Mouse (Mus musculus) adrenal gland, postnatal 0 days (tissue): ENCODE data around the gene Cdh5. TPM values are rescaled to one million over a fixed set of nuclear protein-coding genes. Genes with fewer than 3 reads are reported as not detected.

ENCODE experiments used
- polyA plus RNA-seq: library from polyadenylated mRNA; unstranded; fragments of >200 nt; fragmentation: Nextera tagmentation; extraction: Ambion mirVana; gene quantifications from 2 replicates; pipeline ENCODE4 v1.2.1, GENCODE M21; 2015

Gene Cdh5
- polyA plus RNA-seq, result 28.3 and 33.5 TPM in 2 replicates

GRCm38 (mm10) chr8:104101415-104101814 is at the start of gene Cdh5:
Gene Cdh5 (plus strand): TSS chr8:104101625.

GRCm38 (mm10) chr8:104170118-104171049 is 69.0 kb downstream of the Cdh5 start, which contains the start of gene Bean1:
Gene Bean1 (plus strand): TSS chr8:104170442.

Other genes starting within 250 kb of the Cdh5 start
- gene Bean1, start 68.8 kb downstream of the Cdh5 start, polyA plus RNA-seq, result 1.9 and 8.6 TPM in 2 replicates
- gene Tk2, start 146.9 kb downstream of the Cdh5 start, polyA plus RNA-seq, result 31.1 and 60.1 TPM in 2 replicates
- gene Cklf, start 149.2 kb downstream of the Cdh5 start, polyA plus RNA-seq, result 125 and 176 TPM in 2 replicates
- gene Cmtm2a, start 191.6 kb downstream of the Cdh5 start, polyA plus RNA-seq, result 0.54 and 0.87 TPM in 2 replicates
- gene Gm45711, start 208.5 kb downstream of the Cdh5 start, polyA plus RNA-seq, result 0.13 and 0.30 TPM in 2 replicates
- 0.43 and 0.47 TPM in 2 replicates for gene Cmtm1, start 208.5 kb downstream of the Cdh5 start, polyA plus RNA-seq
- gene Gm11020, start 219.9 kb downstream of the Cdh5 start, polyA plus RNA-seq, result not detected in 2 replicates
- 0.33 TPM in 1 of 2 replicates, not detected in the other for gene Cmtm2b, start 220.6 kb downstream of the Cdh5 start, polyA plus RNA-seq
- 122 and 128 TPM in 2 replicates for gene Cmtm3, start 237.8 kb downstream of the Cdh5 start, polyA plus RNA-seq